Mouse (Mus musculus): ENCODE measurements around the gene Gja5. TPM values are rescaled to one million over a fixed set of nuclear protein-coding genes. Genes with fewer than 3 reads are reported as not detected.

Gja5 gene
- polyA plus RNA-seq, 1 experiment = 0.48 TPM

GRCm38 (mm10) chr3:96924631-96925030 lies 20.1 kb downstream of the Gja5 start:
- no peak for TF ChIP-seq POLR2A (IDR thresholded peaks at IDR 0.05; ENCODE audit: extremely low read depth, insufficient read depth, low read length)
- TF ChIP-seq CTCF (IDR thresholded peaks at IDR 0.05; ENCODE audit: extremely low read depth, insufficient read depth, low read length) = no peak
- Histone ChIP-seq H3K4me1 (ENCODE audit: control insufficient read depth, insufficient read depth, low read length) (no peaks in the 10 kb centered on the region), H3K27ac (ENCODE audit: insufficient read depth, low read length) (no peak overlapping the region), H3K4me3 (ENCODE audit: insufficient read depth, low read length) (no peak overlapping the region)

DNA sequence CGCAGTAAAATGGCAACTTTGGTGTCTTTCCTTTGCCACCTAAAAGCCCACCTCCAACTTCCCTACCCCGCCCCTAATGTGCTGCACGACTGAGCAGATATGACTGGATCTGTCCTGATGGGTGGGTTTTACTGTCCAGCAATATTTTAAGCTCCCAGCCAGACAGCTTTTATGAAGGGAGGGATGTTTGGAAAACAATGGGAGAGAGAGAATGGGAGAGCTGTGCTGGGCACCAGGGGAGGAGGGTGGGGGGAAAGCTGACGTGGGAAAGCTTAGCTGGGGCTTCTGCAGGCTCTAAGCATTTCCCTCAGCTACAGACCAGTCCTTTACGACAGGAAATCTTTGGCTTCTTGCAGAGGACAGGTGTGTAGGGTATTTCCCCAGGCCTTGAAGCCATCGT lies 21.4 kb downstream of the Gja5 start, which contains the start of gene Gja8:
Gja8 (minus strand) TSS at position 101 of the 400 bp plus-strand sequence.
- no peak within 1 kb of the TSS for H3K4me3 ChIP-seq (ENCODE audit: insufficient read depth, low read length)
- no peaks in the 10 kb centered on the region for H3K4me1 ChIP-seq (ENCODE audit: control insufficient read depth, insufficient read depth, low read length)
- TF ChIP-seq POLR2A (IDR thresholded peaks at IDR 0.05; ENCODE audit: extremely low read depth, insufficient read depth, low read length) = no peak
- no peak within 1 kb of the TSS for H3K27ac ChIP-seq (ENCODE audit: insufficient read depth, low read length)

GRCm38 (mm10) chr3:96931261-96931681 lies 26.8 kb downstream of the Gja5 start:
- no peak overlapping the region for H3K27ac ChIP-seq (ENCODE audit: insufficient read depth, low read length)
- TF ChIP-seq POLR2A (IDR thresholded peaks at IDR 0.05; ENCODE audit: extremely low read depth, insufficient read depth, low read length) (no peak), CTCF (IDR thresholded peaks at IDR 0.05; ENCODE audit: extremely low read depth, insufficient read depth, low read length) (no peak)

DNA sequence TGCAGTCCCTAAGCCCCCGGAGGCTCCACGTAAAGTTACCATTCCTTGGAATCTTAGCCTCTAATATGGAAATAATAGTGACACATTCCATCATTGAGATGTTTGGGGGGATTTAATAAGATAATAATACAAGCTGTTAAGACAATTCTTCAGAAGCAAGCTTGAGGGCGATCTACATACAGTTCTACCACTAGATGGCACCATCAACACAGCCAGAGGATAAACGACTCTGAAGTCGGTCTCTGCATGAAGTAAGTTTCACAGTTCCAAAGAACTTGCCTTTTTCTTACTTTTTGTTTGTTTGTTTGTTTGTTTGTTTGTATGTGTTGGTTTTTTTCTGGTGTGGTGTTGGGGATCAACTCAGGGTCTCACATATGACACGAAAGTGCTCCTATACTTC lies 31.7 kb downstream of the Gja5 start:
- Histone ChIP-seq H3K4me1 (ENCODE audit: control insufficient read depth, insufficient read depth, low read length) (no peaks in the 10 kb centered on the region), H3K4me3 (ENCODE audit: insufficient read depth, low read length) (no peak overlapping the region), H3K27ac (ENCODE audit: insufficient read depth, low read length) (no peak overlapping the region)
- TF ChIP-seq CTCF (IDR thresholded peaks at IDR 0.05; ENCODE audit: extremely low read depth, insufficient read depth, low read length) (peak; percentile 79), POLR2A (IDR thresholded peaks at IDR 0.05; ENCODE audit: extremely low read depth, insufficient read depth, low read length) (no peak)

More at GRCm38 (mm10) chr3:96931261-96931681, 26.8 kb downstream of the Gja5 start:
- Histone ChIP-seq H3K4me1 (ENCODE audit: control insufficient read depth, insufficient read depth, low read length) (no peaks in the 10 kb centered on the region), H3K4me3 (ENCODE audit: insufficient read depth, low read length) (no peak overlapping the region)

- TF ChIP-seq CTCF (IDR thresholded peaks at IDR 0.05; ENCODE audit: extremely low read depth, insufficient read depth, low read length) (no peak), POLR2A (IDR thresholded peaks at IDR 0.05; ENCODE audit: extremely low read depth, insufficient read depth, low read length) (no peak)
- Histone ChIP-seq H3K4me1 (ENCODE audit: control insufficient read depth, insufficient read depth, low read length) (no peaks in the 10 kb centered on the region), H3K4me3 (ENCODE audit: insufficient read depth, low read length) (no peak overlapping the region), H3K27ac (ENCODE audit: insufficient read depth, low read length) (no peak overlapping the region)
Observed at GRCm38 (mm10) chr3:96937606-96938005, 33.1 kb downstream of the Gja5 start.

GRCm38 (mm10) chr3:96938738-96939137 lies 34.2 kb downstream of the Gja5 start:
- H3K4me1 ChIP-seq (ENCODE audit: control insufficient read depth, insufficient read depth, low read length) = no peaks in the 10 kb centered on the region
- no peak overlapping the region for H3K27ac ChIP-seq (ENCODE audit: insufficient read depth, low read length)
- TF ChIP-seq CTCF (IDR thresholded peaks at IDR 0.05; ENCODE audit: extremely low read depth, insufficient read depth, low read length) (peak; percentile 98), POLR2A (IDR thresholded peaks at IDR 0.05; ENCODE audit: extremely low read depth, insufficient read depth, low read length) (no peak)
- H3K4me3 ChIP-seq (ENCODE audit: insufficient read depth, low read length) = no peak overlapping the region

GRCm38 (mm10) chr3:96942706-96943105 lies 38.2 kb downstream of the Gja5 start:
- no peak overlapping the region for H3K27ac ChIP-seq (ENCODE audit: insufficient read depth, low read length)
- TF ChIP-seq CTCF (IDR thresholded peaks at IDR 0.05; ENCODE audit: extremely low read depth, insufficient read depth, low read length) = no peak
- no peak for TF ChIP-seq POLR2A (IDR thresholded peaks at IDR 0.05; ENCODE audit: extremely low read depth, insufficient read depth, low read length)
- H3K4me3 ChIP-seq (ENCODE audit: insufficient read depth, low read length) = no peak overlapping the region
- no peaks in the 10 kb centered on the region for H3K4me1 ChIP-seq (ENCODE audit: control insufficient read depth, insufficient read depth, low read length)

DNA sequence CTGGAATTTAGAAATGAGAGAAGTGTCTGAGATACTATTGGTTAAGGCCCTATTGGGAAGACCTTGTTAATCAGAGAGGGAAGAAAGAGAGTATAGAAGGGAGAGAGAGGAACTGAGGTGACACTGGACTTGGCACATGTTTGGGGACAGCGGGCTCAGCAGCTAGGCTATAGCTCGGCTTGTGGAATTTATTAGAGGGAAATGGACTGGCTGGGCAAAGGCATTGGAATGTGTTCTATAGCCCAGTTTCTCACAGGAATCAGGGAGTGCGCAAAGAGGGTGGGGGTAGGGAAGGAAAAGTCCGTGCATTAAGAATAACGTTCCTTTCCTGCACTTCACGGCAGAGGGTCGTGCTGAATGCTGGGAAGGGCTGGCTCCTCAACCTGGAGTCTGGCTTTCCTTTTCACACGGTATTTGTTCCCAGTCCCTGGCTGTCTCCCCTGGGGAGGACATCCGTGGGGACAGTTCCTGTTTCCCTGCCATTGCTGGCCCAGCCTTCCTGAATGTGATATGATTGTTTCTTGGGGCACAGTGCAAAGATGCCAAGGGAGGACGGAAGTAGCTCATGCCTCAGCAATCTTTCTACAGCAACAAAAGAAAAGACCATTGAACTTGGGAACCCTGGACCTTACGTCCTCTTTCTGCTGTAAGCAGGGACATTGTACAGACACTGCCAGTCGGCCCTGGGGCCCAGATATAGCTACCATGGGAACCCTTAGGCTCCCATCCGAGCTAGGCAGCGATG lies 49.2 kb downstream of the Gja5 start:
- H3K4me1 ChIP-seq (ENCODE audit: control insufficient read depth, insufficient read depth, low read length) = no peaks in the 10 kb centered on the region
- TF ChIP-seq POLR2A (IDR thresholded peaks at IDR 0.05; ENCODE audit: extremely low read depth, insufficient read depth, low read length) (no peak), CTCF (IDR thresholded peaks at IDR 0.05; ENCODE audit: extremely low read depth, insufficient read depth, low read length) (no peak)
- no peak overlapping the region for H3K4me3 ChIP-seq (ENCODE audit: insufficient read depth, low read length)
- H3K27ac ChIP-seq (ENCODE audit: insufficient read depth, low read length) = no peak overlapping the region

DNA sequence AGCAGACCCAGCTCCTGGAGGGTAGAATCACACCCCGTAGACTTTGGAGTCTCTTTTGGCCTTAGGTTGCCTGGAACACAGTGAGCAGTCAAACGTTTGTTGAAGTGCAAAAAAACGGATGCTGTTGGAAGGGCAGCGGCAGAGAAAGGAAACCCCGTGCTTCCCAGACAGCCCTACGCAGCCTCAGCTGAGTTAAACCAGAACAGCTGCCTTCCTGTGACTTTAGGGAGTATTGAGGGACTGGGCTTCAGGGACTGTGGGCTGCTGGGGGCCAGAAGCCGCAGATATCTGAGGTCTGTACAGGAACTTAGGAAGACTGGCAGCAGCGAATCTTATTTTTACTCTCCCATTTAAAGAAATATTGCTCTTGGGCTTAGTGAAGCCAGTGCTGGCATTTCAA lies 56.1 kb downstream of the Gja5 start:
- TF ChIP-seq POLR2A (IDR thresholded peaks at IDR 0.05; ENCODE audit: extremely low read depth, insufficient read depth, low read length) (no peak), CTCF (IDR thresholded peaks at IDR 0.05; ENCODE audit: extremely low read depth, insufficient read depth, low read length) (no peak)
- H3K4me3 ChIP-seq (ENCODE audit: insufficient read depth, low read length) = no peak overlapping the region
- no peak overlapping the region for H3K27ac ChIP-seq (ENCODE audit: insufficient read depth, low read length)
- H3K4me1 ChIP-seq (ENCODE audit: control insufficient read depth, insufficient read depth, low read length) = no peaks in the 10 kb centered on the region; the same call in 1 of the 2 replicates
